Mouse (Mus musculus) spleen, adult 2 months (tissue): ENCODE results near the gene Nhs.

Source experiments
- CTCF ChIP-seq: fragments of 200-500 bp; IDR thresholded peaks from 2 replicates; pipeline ENCODE4 v1.5.1; 2011; ENCODE audit warnings: mild to moderate bottlenecking, inconsistent platforms; ENCODE audit not compliant: insufficient read depth, insufficient read length, insufficient replicate concordance; ENCODE audit errors: extremely low read depth
- POLR2A ChIP-seq: fragments of 200-500 bp; IDR thresholded peaks from 2 replicates; pipeline ENCODE4 v1.6.1; 2011; ENCODE audit warnings: low read depth, low read length, inconsistent platforms

DNA sequence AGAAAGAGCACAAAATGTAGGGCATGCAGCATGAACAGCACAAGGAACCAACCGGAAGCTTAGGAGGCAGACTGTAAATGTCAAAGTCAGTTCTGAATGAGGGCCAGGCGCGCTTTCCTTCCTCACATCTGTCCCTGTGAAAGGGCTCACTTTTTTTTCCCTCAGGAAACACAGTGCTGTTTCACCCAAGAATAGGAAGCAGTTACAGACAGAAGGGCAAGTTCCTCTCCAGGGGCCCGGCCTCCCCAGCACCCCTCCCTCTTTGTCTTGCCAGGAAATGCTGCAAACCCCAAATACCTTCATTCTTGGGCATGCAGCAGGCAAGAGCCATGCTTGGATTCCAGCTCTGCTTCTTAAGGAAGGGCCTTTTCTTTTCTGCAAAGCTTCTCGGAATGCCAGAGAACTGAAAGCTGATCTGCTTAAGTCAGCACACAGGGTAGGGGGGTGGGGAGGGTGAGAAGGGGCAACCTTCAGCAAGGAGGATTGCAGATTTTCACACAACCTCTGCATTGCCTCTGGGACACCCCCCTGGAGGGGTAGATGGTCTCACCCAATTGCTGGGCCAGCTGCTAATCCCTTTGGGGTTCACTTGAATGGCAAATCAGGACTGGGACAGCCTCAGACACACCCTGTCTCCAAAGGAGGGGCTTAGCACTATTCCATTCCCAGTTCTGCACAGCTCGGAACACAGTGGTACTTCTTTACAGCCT lies 233.4 kb downstream of the Nhs start:
- TF ChIP-seq CTCF (no peak), POLR2A (no peak)
